Mouse (Mus musculus) limb, embryonic 11.5 days (tissue): ENCODE measurements around the gene Atoh7. TPM values are rescaled to one million over a fixed set of nuclear protein-coding genes. Genes with fewer than 3 reads are reported as not detected.

Experiments used
- ATAC-seq: fragments of 200-750 bp; cut with Nextera tagmentation; 2 replicates; pipeline ENCODE4 v1.8.0; 2017; ENCODE audit warnings: low read depth; ENCODE audit not compliant: insufficient number of reproducible peaks, low FRiP score, low TSS enrichment
- DNase-seq: peaks from one replicate; pipeline ENCODE4 v3.0.0-alpha.2; 2015; ENCODE audit warnings: low spot score
- H3K27ac ChIP-seq: fragments of 300-500 bp; sonication (generic); replicated peaks from 2 replicates; pipeline ENCODE4 v1.5.1; 2014; ENCODE audit warnings: low read depth, mild to moderate bottlenecking, low read length
- H3K27me3 ChIP-seq: fragments of 300-500 bp; sonication (generic); 2 replicates; pipeline ENCODE4 v1.6.1; 2014; ENCODE audit warnings: mild to moderate bottlenecking, low read length, mixed read lengths; ENCODE audit not compliant: control insufficient read depth, insufficient read depth
- H3K36me3 ChIP-seq: fragments of 300-500 bp; sonication (generic); 2 replicates; pipeline ENCODE4 v1.6.1; 2014; ENCODE audit warnings: mild to moderate bottlenecking, low read length, moderate library complexity, mixed read lengths; ENCODE audit not compliant: control insufficient read depth, insufficient read depth
- H3K4me1 ChIP-seq: fragments of 300-500 bp; sonication (generic); 2 replicates; pipeline ENCODE4 v1.6.1; 2014; ENCODE audit warnings: low read length, mixed read lengths; ENCODE audit not compliant: control insufficient read depth, insufficient read depth
- H3K4me2 ChIP-seq: fragments of 300-500 bp; sonication (generic); 2 replicates; pipeline ENCODE4 v1.6.1; 2014; ENCODE audit warnings: low read depth, mild to moderate bottlenecking, moderate library complexity; ENCODE audit not compliant: severe bottlenecking
- H3K4me3 ChIP-seq: fragments of 300-500 bp; sonication (generic); 2 replicates; pipeline ENCODE4 v1.5.1; 2014; ENCODE audit warnings: low read depth, low read length
- H3K9ac ChIP-seq: fragments of 300-500 bp; sonication (generic); 2 replicates; pipeline ENCODE4 v1.6.1; 2014; ENCODE audit warnings: mild to moderate bottlenecking, low read length
- H3K9me3 ChIP-seq: fragments of 300-500 bp; sonication (generic); 2 replicates; pipeline ENCODE4 v1.6.1; 2016; ENCODE audit warnings: low read length; ENCODE audit not compliant: control insufficient read depth
- WGBS: fragments of 180-500 bp; shearing (Covaris S2); extraction: QIAGEN DNeasy Blood & Tissue Kit; methylation state at CpG from one replicate; pipeline ENCODE4 v1.1.7; 2014; 5-methylcytosine and 5-hydroxymethylcytosine counted together
- polyA plus RNA-seq: library from polyadenylated mRNA; unstranded; fragments of >200 nt; fragmentation: Nextera tagmentation; extraction: Ambion mirVana; gene quantifications from 2 replicates; pipeline ENCODE4 v1.2.1, GENCODE M21; 2014

Atoh7 gene
- polyA plus RNA-seq, 1 experiment from 2014 or later = 0.56 TPM

DNA sequence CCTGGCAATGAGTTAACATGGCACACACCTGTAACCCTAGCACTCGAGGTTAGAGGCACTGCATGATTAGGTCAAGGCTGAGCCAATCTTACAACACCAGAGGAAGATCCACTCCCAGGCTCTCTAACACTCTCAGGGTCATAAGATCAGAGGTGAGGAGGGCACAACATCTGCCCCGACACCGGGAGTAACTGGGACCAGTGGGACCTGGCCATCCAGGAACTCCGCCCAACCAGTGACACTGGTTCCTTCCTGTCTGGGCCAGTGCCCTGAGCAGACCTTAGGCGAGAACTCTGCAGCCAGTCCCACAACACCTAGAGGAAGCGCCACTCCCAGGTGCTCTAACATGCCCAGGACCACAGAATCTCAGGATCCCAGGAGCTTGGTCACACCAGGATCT is 37.0 kb downstream of the Atoh7 start:
- no peaks in the 10 kb centered on the region for H3K9me3 ChIP-seq
- no peak overlapping the region for H3K4me2 ChIP-seq

DNA sequence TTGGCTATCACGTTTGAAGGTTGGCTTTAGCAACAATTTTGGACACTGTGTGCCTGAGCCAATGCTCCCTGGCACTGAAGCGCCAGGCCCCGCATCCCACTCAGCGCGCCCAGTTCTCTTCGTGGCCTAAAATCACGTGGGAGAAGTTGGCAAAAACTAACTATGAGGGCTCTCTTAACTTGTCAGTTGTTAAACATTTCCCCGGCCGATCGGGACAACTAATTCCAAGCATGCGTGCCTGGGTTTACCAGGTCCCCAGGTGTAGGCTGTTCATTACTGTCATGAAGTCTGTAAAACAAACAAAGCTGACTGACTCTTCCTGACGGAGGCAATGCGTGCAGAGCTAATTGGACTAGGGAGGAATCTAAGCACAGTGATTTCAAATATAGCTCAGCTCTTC is 43.2 kb downstream of the Atoh7 start:
- DNase-seq = no peak
- Histone ChIP-seq H3K27me3 (no peaks in the 10 kb centered on the region), H3K9me3 (no peaks in the 10 kb centered on the region), H3K4me3 (no peak overlapping the region), H3K4me2 (no peak overlapping the region), H3K36me3 (no peaks in the 10 kb centered on the region), H3K4me1 (no peaks in the 10 kb centered on the region), H3K9ac (no peak overlapping the region), H3K27ac (no peak overlapping the region)
- WGBS = 89% methylated on average over 13 of the region's 13 CpGs
- ATAC-seq = no peak

More for the DNA sequence above, 37.0 kb downstream of the Atoh7 start:
- 80% methylated on average over 6 of the region's 6 CpGs for WGBS
- ATAC-seq = no peak
- Histone ChIP-seq H3K9ac (no peak overlapping the region), H3K4me1 (no peaks in the 10 kb centered on the region), H3K27ac (no peak overlapping the region), H3K36me3 (no peaks in the 10 kb centered on the region), H3K27me3 (no peaks in the 10 kb centered on the region), H3K4me3 (no peak overlapping the region)
- no peak for DNase-seq

Other genes with a start within 250 kb of the Atoh7 start
- gene Tet1, start 190.7 kb upstream of the Atoh7 start, polyA plus RNA-seq = 34.0 and 41.1 TPM in 2 replicates
- gene Slc25a16, start 179.0 kb upstream of the Atoh7 start, polyA plus RNA-seq = 10.7 and 12.2 TPM in 2 replicates
- 36.0 and 39.0 TPM in 2 replicates for gene Dna2, start 152.6 kb upstream of the Atoh7 start, polyA plus RNA-seq
- gene Rufy2, start 119.4 kb upstream of the Atoh7 start, polyA plus RNA-seq = 20.5 and 21.6 TPM in 2 replicates
- 116 and 141 TPM in 2 replicates for gene Hnrnph3, start 75.4 kb upstream of the Atoh7 start, polyA plus RNA-seq
- gene Pbld2, start 75.3 kb upstream of the Atoh7 start, polyA plus RNA-seq = 0.73 and 0.88 TPM in 2 replicates
- gene Pbld1, start 39.5 kb upstream of the Atoh7 start, polyA plus RNA-seq = 1.7 and 2.1 TPM in 2 replicates
- gene Mypn, start 104.3 kb downstream of the Atoh7 start, polyA plus RNA-seq = 0.45 and 0.60 TPM in 2 replicates
- 46.1 and 50.8 TPM in 2 replicates for gene Herc4, start 144.2 kb downstream of the Atoh7 start, polyA plus RNA-seq